Mouse (Mus musculus): ENCODE data around the gene Gm10837. TPM values are rescaled to one million over a fixed set of nuclear protein-coding genes. Genes with fewer than 3 reads are reported as not detected.

The Gm10837 gene
- polyA plus RNA-seq, 1 experiment from 2014 or later: 0.29 TPM

GRCm38 (mm10) chr14:122534017-122534924 lies 43.9 kb downstream of the Gm10837 start, which contains the start of gene Pcca:
Gene Pcca, plus strand, starts transcription at chr14:122534324.
- no peaks in the 10 kb centered on the region for H3K9me3 ChIP-seq
- 1% methylated on average over 54 of the region's 54 CpGs for WGBS
- no peaks in the 10 kb centered on the region for H3K36me3 ChIP-seq
- H3K27ac ChIP-seq: peak within 1 kb of the TSS; percentile 87
- peak within 1 kb of the TSS; percentile 66 for H3K4me3 ChIP-seq
- H3K4me1 ChIP-seq (replicated peaks): peaks cover 18% of the 10 kb centered on the region
- H3K27me3 ChIP-seq (ENCODE audit: insufficient read depth, poor library complexity, severe bottlenecking): no peaks in the 10 kb centered on the region
- DNase-seq (ENCODE audit: low spot score): peak; percentile 99

DNA sequence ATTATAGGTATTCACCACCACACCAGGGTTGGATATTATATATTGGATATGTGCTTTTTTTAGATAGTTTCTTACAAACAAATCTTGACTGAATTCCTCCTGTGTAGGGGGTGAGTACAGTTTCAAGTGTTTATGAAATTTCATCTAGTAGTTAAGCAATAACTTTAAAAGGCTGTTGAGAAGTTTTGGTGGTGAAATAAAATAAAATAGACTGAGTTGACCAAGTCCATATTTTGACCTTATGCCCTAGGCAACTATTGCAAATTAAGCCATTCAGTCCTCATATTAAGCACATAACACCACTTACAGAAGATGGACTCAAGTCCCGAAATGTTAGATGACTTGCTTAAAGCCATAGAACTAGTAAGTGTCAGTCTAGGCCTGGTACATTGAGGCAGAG lies 45.6 kb downstream of the Gm10837 start:
- H3K9me3 ChIP-seq: no peaks in the 10 kb centered on the region
- no peaks in the 10 kb centered on the region for H3K36me3 ChIP-seq
- peaks cover 18% of the 10 kb centered on the region for H3K4me1 ChIP-seq (replicated peaks)
- WGBS: 86% methylated on average over 1 of the region's 1 CpGs
- no peak overlapping the region for H3K27ac ChIP-seq
- no peak for DNase-seq (ENCODE audit: low spot score)
- no peak overlapping the region for H3K4me3 ChIP-seq
- no peaks in the 10 kb centered on the region for H3K27me3 ChIP-seq (ENCODE audit: insufficient read depth, poor library complexity, severe bottlenecking)

Other genes starting within 250 kb of the Gm10837 start
- gene Gm5089, start 39.5 kb upstream of the Gm10837 start, polyA plus RNA-seq (2016; fragmentation: Nextera tagmentation; extraction: Ambion mirVana): 1.9 and 2.4 TPM in 2 replicates
- gene Zic5, start 24.9 kb upstream of the Gm10837 start, polyA plus RNA-seq (2016; fragmentation: Nextera tagmentation; extraction: Ambion mirVana): 16.5 and 20.3 TPM in 2 replicates
- 7.2 and 10.1 TPM in 2 replicates for gene Zic2, start 15.2 kb upstream of the Gm10837 start, polyA plus RNA-seq (2016; fragmentation: Nextera tagmentation; extraction: Ambion mirVana)
- gene Pcca, start 43.7 kb downstream of the Gm10837 start, polyA plus RNA-seq (2016; fragmentation: Nextera tagmentation; extraction: Ambion mirVana): 25.6 and 29.3 TPM in 2 replicates

Measured in hindbrain, embryonic 10.5 days (tissue).